Mouse (Mus musculus) ES-CJ7 (cell line): ENCODE data around the gene Krt19.

Experiments used
- DNase-seq: peaks from one replicate; pipeline ENCODE4 v3.0.0; 2011; ENCODE audit warnings: low read depth, low spot score

The Krt19 gene

GRCm38 (mm10) chr11:100148615-100149330, at the start of gene Krt19:
Gene Krt19 (minus strand): TSS chr11:100148665.
- no peak for DNase-seq

DNA sequence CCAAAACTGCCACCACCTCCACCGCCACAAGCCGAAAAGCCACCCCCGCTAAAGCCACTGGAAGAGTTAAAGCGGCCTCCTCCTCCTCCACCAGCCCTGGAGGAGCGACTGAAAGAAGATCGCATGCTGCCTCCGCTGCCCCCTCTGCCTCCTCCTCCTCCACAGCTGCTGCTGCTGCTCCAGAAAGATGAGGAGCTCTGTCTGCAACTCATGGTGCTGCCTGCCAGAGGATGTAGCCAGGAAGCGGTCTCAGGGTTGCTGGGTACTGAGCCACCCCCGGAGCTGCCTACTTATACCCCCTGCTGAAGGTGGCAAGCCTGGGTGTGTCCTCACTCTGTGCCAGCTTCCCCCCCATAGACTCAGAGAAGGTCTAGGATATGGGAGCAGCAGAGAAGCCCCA, 44.5 kb upstream of the Krt19 start, which contains the start of gene Krt9:
Gene Krt9 (minus strand): TSS at position 255 of the 400 bp plus-strand sequence.
- DNase-seq: no peak

DNA sequence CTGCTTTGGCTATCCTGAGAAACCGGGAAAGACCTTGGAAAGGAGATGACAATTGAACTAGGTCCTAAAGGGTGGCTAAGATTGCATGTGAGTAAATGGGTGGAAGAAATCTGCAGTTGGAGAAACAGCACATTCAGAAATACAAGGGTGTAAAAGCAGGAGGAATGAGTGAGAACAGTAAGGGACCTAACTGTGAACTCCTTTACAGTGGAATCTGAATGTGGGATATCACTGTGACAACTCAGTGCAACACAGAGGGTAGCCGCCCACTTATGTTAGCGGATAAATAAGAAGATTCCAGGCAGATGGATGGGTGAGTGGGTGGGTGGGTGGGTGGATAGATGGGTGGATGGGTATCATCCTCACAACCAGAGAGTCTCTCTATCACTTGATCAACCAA, 43.4 kb upstream of the Krt19 start:
- DNase-seq: no peak

- no peak for DNase-seq
These were observed 38.3 kb upstream of the Krt19 start for GRCm38 (mm10) chr11:100186736-100187135.

- no peak for DNase-seq
These were observed 33.3 kb upstream of the Krt19 start for GRCm38 (mm10) chr11:100181725-100182124.

DNA sequence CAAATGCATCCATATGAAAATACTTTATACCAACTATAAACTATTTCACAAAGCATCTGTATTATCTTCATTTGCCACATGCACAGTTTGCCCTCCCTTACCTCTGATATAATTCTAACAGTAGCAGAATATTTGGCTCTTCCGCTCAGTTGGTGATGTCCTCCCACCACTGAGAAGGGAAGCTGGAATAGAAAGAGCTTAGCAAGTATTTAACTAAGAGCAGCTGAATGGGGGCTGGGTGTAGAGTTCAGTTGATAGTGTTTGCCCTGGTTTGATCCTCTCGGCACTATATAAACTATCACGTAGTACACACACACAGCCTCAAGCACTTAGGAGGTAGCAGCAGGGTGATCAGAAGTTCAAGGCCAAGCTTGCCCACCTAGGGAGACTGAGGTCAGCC, 30.8 kb upstream of the Krt19 start:
- DNase-seq: no peak

DNA sequence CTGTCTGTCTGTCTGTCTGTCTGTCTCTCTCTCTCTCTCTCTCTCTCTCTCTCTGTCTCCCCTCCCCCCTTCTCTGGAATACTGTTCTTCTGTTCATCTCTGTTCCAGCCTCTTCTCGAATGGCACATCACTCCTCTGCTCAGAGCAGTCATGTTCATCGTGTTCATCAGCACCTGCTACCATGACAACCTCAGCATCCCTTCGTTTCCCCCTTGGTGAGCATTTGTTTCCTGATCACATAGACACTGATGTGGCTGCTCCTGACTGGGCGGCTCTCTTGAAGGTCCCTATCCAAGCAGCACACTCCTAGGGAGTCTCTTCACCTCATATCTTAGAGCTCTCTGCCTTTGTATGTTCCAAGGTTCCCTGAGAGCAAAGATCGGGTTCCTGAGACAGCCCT, 29.8 kb upstream of the Krt19 start:
- no peak for DNase-seq

GRCm38 (mm10) chr11:100176791-100177190, 28.3 kb upstream of the Krt19 start:
- DNase-seq: no peak

DNA sequence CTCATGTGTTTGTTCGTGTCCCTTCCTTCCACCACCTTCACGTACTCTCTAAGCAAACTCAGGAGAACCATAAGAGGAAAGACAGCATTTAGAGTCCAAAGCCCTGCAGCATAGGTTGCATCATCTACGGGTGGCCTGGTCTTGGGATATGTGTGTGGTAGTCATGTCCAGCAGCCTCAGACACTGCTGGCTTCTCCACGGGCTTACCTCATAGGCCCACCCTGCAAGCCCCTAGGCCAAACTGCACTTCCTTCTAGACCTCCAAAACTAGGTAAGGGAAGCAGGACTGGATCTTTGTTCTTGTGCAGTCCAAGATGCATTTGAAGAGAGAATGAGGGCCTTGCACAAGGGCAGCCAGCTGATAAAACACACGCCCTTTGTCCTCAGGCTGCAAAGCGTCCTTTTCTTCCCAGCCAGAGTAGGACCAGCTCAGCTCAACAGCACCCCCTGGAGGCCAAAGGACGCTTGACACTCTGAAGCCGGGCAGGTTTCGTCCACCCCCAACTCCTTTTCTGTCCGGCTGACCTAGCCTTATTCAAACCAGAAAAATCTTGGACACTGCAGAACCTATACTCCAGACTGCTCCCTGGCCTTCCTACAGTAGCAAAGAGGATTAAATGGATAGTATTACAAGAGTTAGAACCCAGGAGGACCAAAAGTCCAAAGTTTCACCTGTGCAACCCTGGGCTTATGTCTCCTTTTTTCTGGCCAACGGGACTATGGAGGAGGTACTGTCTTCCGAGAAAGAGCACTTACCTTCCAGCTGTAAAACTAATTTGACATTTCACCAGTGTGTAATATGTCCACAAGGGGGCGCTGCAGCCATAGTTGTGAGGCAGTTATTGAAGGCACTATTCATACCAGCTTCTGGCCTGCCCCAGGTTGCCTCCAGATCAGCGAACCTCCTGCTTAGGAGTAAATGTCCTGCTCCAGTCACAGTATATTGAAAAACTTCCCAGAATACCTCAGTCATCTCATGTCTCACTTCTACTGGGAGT, 20.6 kb upstream of the Krt19 start:
- DNase-seq: peak; percentile 74

DNA sequence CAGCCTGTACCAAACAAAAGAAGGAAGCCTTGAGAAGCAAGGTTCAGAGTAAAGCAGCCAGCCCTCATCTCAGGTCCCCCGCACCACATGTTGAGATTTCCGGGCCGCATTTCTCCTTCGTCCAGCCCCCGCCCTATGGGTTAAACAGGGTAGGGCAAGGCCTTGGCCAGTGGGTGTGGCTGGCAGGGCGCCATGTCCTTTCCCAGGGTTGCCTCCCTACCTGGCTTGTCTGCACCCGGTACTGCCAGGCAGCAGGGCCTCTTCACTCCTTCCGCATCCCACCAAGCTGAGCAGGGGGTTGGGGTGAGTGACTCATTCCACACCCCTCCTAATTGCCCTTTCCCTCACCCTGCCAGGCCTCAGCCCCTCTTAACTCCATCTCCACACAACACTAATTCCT, 19.6 kb upstream of the Krt19 start:
- no peak for DNase-seq

- DNase-seq: no peak
These were observed 15.9 kb upstream of the Krt19 start for GRCm38 (mm10) chr11:100164392-100164791.

DNA sequence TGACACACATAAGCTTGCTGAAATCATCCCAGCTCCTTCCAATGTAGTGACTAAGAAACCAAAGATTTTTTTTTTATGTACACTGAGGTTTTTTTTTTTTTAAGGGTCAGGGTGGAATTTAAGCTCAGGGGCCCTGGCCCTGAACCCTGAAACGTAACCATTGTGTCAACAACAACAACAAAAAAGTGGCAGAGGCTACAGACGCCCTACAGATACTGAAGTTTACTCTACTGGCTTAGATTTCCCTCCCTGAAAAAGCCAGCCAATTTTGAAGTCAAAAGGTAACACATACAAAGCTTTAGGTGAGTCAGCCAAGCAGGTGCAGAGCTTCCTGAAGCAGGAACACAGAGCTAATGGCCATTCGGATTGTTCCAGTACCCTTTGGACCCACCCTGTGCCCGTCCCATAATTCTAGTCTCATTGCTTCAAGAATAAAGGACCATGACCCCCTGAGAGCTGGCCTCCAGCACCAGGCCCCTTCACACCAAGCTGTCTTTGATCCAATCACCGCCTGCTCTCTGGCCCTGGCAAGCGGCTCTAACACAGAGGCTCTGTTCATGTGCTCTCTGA, 9.5 kb upstream of the Krt19 start:
- DNase-seq: no peak

- DNase-seq: no peak
These were observed 8.9 kb upstream of the Krt19 start for GRCm38 (mm10) chr11:100157331-100157730.

GRCm38 (mm10) chr11:100155497-100156255, 7.2 kb upstream of the Krt19 start:
- DNase-seq: no peak

- DNase-seq: no peak
These were observed 705 bp downstream of the Krt19 start for GRCm38 (mm10) chr11:100147566-100148353.

DNA sequence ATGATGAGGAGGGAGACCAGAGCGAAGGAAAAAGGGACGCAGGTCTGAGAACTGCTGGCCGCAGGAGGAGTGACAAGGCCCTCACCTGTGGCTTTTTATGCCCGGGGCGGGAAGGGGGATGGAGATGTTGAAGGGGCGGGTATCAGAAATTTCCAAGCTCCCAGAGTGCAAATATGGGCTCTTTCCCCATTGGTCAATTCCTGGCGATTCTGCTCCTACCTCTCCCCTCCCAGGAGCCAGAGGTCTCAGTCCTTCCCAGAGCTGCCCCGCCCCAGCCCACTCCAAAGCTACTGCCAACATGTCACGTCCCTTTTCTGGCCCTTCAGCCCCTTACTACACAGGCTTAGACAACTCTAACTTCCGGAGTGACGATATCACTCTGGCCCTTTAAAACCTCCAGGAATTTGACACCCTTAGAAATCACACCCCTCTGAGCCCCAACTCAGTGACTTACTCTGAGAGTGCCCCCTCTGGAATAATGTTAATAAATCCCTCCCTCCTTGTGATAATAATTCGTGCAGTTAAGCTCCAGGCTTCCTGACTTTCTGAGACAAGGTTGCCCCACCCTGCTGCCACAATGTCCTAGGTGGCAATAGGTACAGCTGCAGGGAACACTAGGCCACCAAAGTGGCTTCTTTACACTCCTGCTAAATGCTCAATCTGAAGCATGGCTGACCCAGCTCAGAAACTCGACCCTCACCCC, 2.5 kb downstream of the Krt19 start:
- DNase-seq: no peak

GRCm38 (mm10) chr11:100145104-100145503, 3.4 kb downstream of the Krt19 start:
- DNase-seq: no peak

DNA sequence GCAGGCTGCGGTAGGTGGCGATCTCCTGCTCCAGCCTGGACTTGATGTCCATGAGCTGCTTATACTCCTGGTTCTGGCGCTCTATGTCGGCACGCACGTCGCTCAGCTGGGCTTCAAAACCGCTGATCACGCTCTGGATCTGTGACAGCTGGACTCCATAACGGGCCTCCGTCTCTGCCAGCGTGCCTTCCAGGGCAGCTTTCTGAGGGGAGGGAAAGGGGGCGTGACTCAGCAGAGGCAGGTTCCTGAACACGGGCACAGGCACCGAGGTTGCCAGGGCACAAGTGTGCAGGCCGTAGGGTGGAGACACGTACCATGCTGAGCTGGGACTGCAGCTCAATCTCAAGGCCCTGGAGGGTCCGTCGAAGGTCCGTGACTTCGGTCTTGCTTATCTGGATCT, 7.5 kb downstream of the Krt19 start:
- DNase-seq: no peak

DNA sequence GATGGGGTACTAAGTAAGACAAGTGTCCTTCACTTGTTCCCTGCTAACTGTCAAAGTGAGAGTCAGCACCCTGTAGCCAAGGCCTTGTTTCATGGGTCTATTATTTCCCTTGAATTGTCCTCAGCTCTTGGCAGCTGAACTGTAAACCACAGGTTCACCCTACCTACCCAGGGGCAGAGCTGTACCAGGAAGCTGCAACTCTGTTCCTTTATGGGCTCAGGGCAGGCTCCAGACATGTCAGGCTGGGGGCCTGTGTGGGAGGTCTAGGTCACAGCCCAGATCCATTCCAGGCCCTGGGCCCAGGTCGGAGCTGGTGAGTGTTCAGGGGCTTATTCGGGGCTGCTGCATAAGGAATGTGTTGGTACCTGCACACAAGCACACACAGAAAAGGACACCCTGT, 9.1 kb downstream of the Krt19 start:
- DNase-seq: no peak

- no peak for DNase-seq
These were observed 9.7 kb downstream of the Krt19 start for GRCm38 (mm10) chr11:100138809-100139208.
